Mouse (Mus musculus) layer of hippocampus, postnatal 10 days (tissue): ENCODE results near the gene Atad1. TPM values are rescaled to one million over a fixed set of nuclear protein-coding genes. Genes with fewer than 3 reads are reported as not detected.
A peak's percentile ranks its signal among the peaks of the same experiment; 100 is the strongest.
"Not testable (repeated sequence)": the region's sequence is repeated elsewhere in the genome, so short reads cannot be mapped to it uniquely, and the experiment has no call there.

Experiments
- DNase-seq, 2 experiments: peaks; one replicate each; pipeline ENCODE4 v3.0.0; 2021; ENCODE audit warnings: low spot score in 2 of 2
- total RNA-seq, 2 experiments: library from RNA; stranded (reverse); gene quantifications; 2 replicates each; pipeline ENCODE4 v1.2.3; 2021

Gene Atad1
- total RNA-seq, 2 experiments from 2014 or later, result 105 to 121 TPM

GRCm38 (mm10) chr19:32752357-32752756, 12.8 kb upstream of the Atad1 start:
- DNase-seq, result no peak

DNA sequence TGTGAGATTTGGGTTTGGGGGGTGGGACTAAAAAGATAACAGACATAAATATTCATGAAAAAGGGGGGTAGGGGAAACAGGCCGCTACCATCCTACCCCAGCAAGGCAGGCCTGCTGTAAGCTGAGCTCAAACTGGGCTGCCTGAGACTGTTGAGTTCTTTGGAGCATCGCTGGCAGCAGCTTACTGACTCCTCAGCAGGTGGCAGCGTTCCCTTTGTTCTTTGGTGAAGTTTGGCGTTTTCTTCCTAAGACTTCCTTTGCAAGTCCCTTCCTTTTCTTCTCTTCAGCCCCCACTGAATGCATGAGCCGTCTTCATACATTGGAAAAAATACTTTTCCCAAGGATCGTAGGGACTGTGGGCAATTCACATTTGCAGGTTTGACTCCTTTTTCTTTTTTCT, 9.8 kb upstream of the Atad1 start:
- DNase-seq, result peak; percentile 8 to 35

- DNase-seq, result no peak
These were observed 1.2 kb upstream of the Atad1 start for GRCm38 (mm10) chr19:32740641-32741345.

GRCm38 (mm10) chr19:32737844-32738243, 1.7 kb downstream of the Atad1 start:
- DNase-seq, result no peak

- DNase-seq, result no peak
These were observed 6.7 kb downstream of the Atad1 start for GRCm38 (mm10) chr19:32732922-32733321.

DNA sequence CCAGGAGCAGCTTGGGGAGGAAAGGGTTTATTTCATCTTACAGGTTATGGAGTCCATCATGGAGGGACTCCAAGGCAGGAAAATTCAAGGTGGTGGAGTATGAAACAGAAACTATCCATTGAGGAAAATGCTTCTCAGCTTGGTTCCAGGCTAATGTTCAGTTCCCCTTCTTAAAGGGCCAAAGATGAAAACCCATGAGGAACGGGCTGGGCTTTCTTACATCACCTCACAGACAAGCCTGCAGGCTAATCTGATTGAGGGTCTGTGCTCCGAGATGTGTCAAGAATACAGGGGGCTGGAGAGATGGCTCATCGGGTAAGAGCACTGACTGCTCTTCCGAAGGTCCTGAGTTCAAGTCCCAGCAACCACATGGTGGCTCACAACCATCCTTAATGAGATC, 9.8 kb downstream of the Atad1 start:
- DNase-seq, result no peak

DNA sequence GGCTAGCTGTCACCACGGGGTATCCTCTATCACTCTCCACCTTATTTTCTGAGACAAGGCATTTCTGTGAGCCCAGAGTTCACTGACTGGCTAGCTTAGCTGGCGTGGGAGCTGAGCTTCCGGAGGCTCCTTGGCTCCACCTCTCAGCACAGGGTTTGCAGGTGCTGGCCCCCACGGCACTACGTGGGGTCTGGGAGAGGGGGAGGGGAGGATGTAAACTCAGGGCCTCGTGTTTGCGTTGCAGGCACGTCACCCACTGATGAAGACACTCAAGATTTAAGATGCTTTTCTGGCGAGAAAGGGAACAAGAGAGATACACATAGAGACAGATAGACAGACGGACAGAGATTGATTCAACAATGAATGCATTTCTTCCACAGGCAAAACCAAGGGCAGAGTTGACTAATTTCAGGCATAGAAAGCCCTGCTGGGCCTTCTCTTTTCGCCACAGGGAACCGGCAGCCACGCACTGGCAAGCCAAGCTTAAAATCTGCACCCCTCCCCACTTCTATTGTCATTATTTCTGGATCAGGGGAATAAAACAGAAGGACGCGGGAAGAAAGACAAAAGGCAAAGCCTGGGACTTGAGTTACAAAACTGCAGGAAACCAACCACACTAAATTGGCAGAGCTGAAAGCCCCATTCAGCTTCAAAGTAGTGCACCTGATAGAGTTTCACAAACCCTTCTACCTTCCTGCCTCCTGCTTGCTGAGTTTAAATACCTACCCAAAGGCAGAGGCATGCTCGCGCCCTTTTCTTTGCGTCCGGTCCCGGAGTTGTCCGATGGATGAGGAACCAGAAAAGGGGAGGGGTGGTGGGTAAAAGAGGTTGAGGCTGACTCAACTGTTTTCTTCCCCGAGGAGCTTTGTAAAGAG, 12.9 kb downstream of the Atad1 start:
- DNase-seq, result no peak

DNA sequence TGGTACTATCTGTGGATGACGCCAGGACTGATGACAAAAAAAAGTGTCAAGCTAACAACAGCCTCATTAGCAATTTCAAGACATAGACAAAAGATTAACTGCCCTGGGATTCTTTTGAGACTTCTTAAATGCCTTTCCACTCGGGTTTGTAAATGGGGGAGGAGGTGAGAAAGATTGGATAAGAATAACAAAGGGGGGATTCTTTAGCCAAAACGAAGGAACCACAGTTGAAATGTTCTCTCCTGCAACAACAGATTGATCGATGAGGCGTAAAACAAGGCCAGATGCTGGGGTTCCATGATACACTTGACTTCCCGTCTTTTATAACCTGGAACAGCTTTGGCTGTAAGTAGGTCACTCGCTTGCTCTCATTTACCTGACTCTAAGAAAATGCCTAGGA, 15.8 kb downstream of the Atad1 start:
- no peak for DNase-seq

GRCm38 (mm10) chr19:32720319-32720718, 19.3 kb downstream of the Atad1 start:
- no peak for DNase-seq

GRCm38 (mm10) chr19:32717590-32717989, 22.0 kb downstream of the Atad1 start:
- no peak for DNase-seq

- DNase-seq, result no peak
These were observed 23.9 kb downstream of the Atad1 start for GRCm38 (mm10) chr19:32715681-32716080.

DNA sequence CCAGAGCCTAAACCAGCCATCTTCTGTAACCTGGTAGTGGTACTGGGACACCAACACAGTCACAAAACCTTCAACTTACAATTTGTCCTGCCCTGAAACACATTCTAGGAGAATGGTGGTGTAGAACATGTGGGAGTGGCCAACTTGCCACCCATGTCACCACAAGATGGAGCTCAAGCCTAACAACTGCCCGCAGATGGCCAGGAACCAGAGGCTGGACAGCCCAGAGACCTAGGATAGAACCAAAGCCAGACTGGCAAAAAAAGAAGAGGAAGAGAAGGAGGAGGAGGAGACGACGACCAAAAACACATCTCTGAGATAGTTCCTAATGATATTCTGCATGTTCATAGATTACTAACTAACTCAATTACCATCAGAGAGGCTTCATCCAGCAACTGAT, 24.4 kb downstream of the Atad1 start:
- DNase-seq, result peak; percentile 75 to 82

GRCm38 (mm10) chr19:32713471-32713870, 26.1 kb downstream of the Atad1 start:
- DNase-seq, result no peak

- peak; percentile 64 to 72 for DNase-seq
These were observed 27.0 kb downstream of the Atad1 start for GRCm38 (mm10) chr19:32712588-32713042.

GRCm38 (mm10) chr19:32711761-32712541, 27.6 kb downstream of the Atad1 start:
- DNase-seq, result peak; percentile 90 to 95

DNA sequence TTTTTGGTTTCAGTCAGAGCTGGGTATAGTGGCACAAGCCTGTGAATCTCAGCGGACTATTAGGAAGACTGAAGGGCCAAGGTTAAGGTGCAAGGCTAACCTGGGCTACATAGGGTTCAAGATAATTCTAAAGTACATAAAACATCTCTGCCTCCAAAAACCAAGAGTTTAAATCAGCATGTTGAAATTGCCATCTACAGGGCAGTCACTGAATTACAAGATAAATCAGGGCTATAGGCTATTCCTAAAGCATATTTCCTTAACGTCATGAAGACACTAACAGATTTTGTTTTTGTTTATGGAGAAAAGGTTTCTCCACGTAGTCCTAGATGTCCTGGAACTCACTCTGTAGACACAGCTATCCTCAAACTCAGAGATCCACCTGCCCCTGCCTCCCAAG, 29.3 kb downstream of the Atad1 start:
- DNase-seq, result no peak

- DNase-seq, result no peak
These were observed 30.6 kb downstream of the Atad1 start for GRCm38 (mm10) chr19:32708996-32709395.

DNA sequence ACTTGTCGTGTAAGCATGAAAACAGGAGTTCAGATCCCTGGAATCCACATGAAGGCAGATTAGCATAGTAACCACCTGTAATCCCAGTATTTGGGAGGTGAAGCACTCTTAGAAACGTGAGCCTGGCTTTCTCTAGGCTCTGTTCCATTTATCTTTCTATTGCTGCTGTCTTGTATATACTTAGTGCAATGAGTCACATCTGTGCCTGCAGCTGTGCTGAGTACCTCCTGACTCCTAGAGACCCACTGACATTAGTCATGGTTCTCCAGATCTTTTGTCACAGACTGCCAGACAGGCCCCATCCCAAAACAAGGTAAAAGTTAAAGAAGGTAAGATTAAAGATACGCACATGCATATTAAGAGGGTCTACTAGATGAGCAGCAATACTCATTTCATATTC, 37.4 kb downstream of the Atad1 start:
- DNase-seq, result no peak

DNA sequence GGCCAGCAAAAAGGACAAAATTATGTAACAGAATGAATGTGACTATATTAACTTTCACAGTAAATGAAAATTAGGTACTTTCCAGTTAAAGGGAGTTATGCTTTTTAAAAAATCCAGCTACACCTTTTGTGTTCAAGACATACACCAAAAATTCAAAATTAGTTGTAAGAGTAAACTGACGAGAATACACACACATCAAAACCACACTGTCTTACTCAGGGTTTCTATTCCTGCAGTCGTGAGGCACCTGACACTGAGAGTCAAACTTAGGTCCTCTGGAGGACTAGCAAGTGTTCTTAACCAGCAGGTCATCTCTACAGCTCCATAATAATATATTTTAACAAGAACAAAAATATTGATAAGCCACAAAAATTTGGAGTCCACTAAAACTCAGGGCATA, 42.9 kb downstream of the Atad1 start:
- no peak for DNase-seq

- peak in 1 of 2 experiments; percentile 22 for DNase-seq
These were observed 49.9 kb downstream of the Atad1 start for GRCm38 (mm10) chr19:32689724-32690123.

DNA sequence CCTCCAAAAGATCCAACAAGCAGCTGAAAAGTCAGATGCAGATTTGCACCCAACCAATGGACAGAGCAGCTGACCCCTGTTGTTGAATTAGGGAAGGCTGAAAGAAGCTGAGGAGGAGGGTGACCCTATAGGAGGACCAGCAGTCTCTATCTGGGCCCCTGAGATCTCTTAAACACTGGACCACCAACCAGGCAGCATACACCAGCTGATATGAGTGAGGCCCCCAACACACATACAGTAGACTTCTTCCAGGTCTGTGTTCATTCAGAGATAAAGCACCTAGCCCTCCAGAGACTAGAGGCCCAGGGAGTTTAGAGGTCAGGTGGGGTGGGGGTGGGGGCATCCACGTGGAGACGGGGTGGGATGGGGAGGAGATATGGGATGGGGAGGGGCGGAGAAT, 51.4 kb downstream of the Atad1 start:
- not testable (repeated sequence) for DNase-seq

DNA sequence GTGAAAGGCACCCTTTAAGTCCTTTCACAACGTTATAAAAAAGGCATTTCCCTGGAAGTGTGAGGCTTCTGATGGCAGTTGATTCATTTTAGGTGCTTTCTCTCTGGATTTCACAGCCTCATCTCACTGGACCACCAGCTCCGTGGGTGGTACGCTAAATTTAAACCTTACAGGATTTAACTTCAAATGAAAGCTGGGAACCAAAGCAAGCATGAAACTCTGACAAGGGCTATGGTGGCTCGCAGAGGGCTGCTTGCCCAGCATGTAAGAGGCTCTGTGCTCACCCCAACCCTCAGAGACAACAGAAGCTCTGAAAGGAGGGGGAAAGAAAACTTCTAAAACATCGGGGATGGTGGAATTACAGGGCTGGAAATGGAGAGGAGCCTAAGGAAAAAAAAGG, 51.9 kb downstream of the Atad1 start:
- DNase-seq, result no peak
